Mouse (Mus musculus) G1E (cell line): Measurements from ENCODE around the gene Txnrd2.

Experiments used
- CTCF ChIP-seq: IDR thresholded peaks from 2 replicates; pipeline ENCODE4 v1.5.1; 2012; ENCODE audit warnings: low read depth, low read length, inconsistent platforms, mixed read lengths
- GATA1 ChIP-seq: IDR thresholded peaks from 2 replicates; pipeline ENCODE4 v1.6.1; 2012; ENCODE audit warnings: borderline replicate concordance, low read length, inconsistent platforms, mixed read lengths
- POLR2AphosphoS5 ChIP-seq: IDR thresholded peaks from 2 replicates; pipeline ENCODE4 v1.6.1; 2012; ENCODE audit warnings: low read depth, low read length, inconsistent platforms; ENCODE audit not compliant: insufficient replicate concordance
- TAL1 ChIP-seq: conservative IDR thresholded peaks from 2 replicates; pipeline ENCODE4 v1.6.1; 2012; ENCODE audit warnings: low read depth, low read length, inconsistent platforms, mixed read lengths

DNA sequence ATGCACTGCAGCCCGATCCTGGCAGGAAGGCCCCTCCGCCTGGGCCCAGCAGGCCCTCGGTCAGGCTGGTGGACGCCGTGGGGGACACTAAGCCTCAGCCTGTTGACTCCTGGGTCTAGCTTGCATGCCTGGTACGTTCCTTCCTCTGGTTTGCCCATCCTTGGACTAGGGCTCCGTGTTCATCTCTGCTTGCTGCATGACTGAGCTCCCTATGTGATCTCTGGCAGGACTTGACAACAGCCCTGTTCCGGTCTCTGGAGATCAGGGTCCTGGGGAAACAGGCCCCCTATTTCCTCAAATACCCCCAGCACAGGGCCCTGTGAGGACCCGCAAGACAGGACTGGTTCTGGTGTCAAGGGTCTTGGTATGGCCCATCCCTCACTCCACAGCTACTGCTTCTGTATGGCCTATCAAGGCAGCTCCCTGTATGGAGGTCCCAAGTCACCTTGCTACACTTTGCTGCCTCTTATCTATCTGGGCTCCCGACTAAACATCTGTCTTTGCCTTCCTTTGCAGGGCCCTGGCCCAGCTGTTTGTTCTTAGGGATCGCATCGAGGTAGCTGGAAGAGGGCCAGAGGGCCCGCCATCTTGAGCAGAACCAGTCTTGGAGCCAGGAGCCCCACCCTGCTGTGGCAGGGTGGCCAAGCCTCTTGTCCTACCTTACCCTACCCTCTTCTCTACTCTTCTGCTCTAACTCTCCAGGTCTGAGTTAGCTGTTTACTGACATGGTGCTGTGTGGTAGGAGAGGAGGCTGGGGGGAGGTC lies 20.9 kb upstream of the Txnrd2 start:
- no peak for TF ChIP-seq GATA1
- no peak for TF ChIP-seq CTCF
- TF ChIP-seq TAL1, result no peak
- TF ChIP-seq POLR2AphosphoS5, result no peak
